Mouse (Mus musculus): ENCODE measurements around the gene Srgap3. TPM values are rescaled to one million over a fixed set of nuclear protein-coding genes. Genes with fewer than 3 reads are reported as not detected.

Srgap3 gene
- polyA plus RNA-seq, 1 experiment = 0.01 TPM

DNA sequence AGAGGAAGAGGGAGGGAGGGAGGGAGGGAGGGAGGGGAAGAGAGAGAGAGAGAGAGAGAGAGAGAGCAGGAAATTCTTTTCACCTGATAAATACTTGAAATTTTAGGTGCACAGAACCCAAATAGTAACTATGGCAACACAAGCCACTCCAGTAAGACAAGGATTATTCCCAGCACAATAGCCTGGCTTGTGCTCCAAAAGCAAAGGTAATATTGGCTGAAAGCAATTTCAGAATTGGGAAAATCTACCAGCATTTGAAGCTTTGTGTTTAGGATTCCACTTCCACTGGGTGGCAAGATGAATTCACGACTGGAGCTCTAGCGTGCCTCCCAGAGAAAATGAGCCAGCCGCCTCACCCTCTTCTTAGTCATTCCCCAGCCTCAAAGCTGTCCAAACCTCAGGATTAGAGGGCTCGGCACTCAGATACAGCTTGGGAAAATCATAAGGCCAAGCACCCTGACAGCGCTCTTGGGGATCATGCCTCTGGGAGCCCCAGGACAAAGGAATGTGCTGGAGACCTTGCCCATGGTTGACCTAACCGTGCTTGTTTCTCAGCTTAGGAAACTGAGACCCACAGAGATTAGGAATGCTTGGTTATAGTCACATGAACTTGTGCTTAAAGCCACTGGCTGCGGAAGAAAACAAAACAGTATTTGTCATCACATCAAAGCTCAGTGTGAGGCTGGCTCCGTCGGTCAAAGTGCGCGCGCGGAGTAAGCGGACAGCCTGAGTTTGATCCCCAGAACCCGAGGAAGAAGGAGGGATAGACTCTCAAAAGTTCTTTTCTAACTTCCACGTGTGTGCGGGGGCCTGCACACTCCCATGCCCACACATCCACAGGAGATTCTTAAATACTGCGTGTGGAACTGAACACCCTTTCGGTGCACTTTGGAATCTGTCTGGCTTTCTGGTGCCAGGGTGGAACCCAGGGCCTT is 27.0 kb upstream of the Srgap3 start:
- TF ChIP-seq TAL1 (IDR thresholded peaks at IDR 0.05; ENCODE audit: low read length) = no peak
- TF ChIP-seq GATA1 (IDR thresholded peaks at IDR 0.05; ENCODE audit: low read length) = no peak
- Histone ChIP-seq H3K36me3 (ENCODE audit: control insufficient read depth) (no peaks in the 10 kb centered on the region), H3K27me3 (ENCODE audit: control insufficient read depth) (no peaks in the 10 kb centered on the region), H3K4me1 (ENCODE audit: control insufficient read depth) (peaks cover 9% of the 10 kb centered on the region; the same call in 1 of the 2 replicates), H3K9me3 (ENCODE audit: control insufficient read depth, low read length) (no peaks in the 10 kb centered on the region), H3K4me3 (replicated peaks) (no peak overlapping the region)

DNA sequence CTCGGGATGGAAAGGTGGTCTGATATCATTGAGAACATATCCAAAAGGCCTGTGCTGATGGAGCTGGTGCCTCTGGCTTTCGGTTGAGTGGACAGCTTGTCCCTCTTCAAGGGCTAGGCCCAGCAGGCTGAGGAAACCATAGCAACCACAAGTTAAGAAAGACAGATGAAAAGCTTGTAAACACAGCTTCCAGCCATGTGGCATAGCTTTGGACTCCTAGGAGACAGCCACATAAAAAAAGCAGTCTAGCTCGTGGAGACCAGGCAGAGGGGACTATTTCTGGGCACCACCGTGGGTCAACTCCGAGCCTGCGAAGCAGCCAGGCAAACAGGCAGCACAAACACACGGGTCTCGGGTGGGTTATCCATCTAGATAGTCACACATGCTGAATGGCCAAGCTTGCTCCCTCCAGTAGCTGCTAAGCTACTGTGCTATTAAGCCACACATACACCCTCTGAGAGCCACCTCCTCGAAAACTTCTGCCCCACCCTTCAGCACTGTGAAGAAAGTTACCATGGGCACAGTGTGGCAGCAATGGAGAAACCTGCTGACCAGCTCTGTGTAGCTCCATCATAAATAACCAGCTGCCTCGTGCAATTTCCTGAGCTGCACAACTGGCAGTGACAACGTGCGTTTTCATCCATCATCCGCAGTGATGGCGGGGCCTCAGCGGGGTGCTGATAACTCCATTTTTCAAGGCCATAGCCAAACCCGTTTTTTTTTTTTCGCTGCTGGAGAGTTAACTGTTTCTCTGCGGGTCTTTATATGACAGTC is 26.0 kb upstream of the Srgap3 start:
- H3K27me3 ChIP-seq (ENCODE audit: control insufficient read depth) = no peaks in the 10 kb centered on the region
- H3K36me3 ChIP-seq (ENCODE audit: control insufficient read depth) = no peaks in the 10 kb centered on the region
- peaks cover 9% of the 10 kb centered on the region; the same call in 1 of the 2 replicates for H3K4me1 ChIP-seq (ENCODE audit: control insufficient read depth)
- TF ChIP-seq TAL1 (IDR thresholded peaks at IDR 0.05; ENCODE audit: low read length) = no peak
- TF ChIP-seq GATA1 (IDR thresholded peaks at IDR 0.05; ENCODE audit: low read length) = no peak
- H3K9me3 ChIP-seq (ENCODE audit: control insufficient read depth, low read length) = no peaks in the 10 kb centered on the region
- H3K4me3 ChIP-seq (replicated peaks) = no peak overlapping the region

DNA sequence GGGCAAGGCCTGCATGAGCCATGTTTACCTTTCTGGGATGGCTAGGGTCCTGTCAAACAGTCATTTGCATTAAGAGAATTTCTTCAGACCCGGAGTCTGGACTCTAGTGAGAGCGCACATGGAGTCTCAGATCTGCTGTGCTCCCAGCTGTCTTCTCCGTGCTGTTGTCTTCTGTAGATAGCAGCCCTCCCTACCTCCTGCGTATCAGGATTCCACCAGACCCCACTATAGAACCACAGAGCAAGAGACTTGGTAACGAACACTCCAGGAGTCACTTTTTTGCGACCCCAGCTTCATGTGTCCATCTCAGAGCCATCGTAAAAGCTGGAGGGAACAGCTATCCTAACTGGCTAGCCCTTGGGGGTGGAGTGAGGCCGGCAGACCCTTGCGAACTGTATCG is 25.1 kb upstream of the Srgap3 start:
- Histone ChIP-seq H3K9me3 (ENCODE audit: control insufficient read depth, low read length) (no peaks in the 10 kb centered on the region), H3K4me3 (replicated peaks) (no peak overlapping the region), H3K27me3 (ENCODE audit: control insufficient read depth) (no peaks in the 10 kb centered on the region), H3K4me1 (ENCODE audit: control insufficient read depth) (peaks cover 9% of the 10 kb centered on the region; the same call in 1 of the 2 replicates), H3K36me3 (ENCODE audit: control insufficient read depth) (no peaks in the 10 kb centered on the region)
- no peak for TF ChIP-seq TAL1 (IDR thresholded peaks at IDR 0.05; ENCODE audit: low read length)
- no peak for TF ChIP-seq GATA1 (IDR thresholded peaks at IDR 0.05; ENCODE audit: low read length)

DNA sequence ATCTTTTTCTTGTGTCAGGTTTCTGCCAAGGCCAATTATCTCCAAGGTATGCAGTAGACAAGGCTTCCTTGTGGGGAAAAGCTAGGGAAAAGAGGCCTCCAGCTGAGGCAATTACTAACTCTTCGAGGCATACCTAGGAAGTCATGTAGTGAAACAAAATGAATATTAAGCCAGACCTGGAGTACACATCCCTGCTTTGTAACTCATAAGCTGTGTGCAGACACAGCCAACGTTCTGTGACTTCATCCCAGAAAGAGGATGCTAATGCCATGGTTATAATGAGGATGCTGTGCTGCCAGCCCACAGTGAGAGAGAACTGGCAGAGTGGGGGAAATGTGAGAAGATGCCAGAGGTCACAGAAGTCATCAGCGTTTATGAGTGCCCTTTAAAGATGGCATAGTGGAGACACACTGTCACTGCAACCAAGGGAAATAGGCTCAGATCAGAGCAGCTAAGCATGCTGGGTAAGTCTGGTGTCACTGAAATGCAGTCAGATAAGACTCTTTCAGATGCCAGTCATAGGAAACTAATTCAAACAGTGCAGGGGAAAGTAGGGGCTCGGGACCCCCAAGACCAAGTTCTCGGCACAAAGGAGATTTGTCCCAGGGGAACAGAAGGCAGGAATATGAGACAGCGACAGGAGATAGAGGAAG is 24.2 kb upstream of the Srgap3 start:
- H3K9me3 ChIP-seq (ENCODE audit: control insufficient read depth, low read length) = no peaks in the 10 kb centered on the region
- peaks cover 9% of the 10 kb centered on the region; the same call in 1 of the 2 replicates for H3K4me1 ChIP-seq (ENCODE audit: control insufficient read depth)
- no peaks in the 10 kb centered on the region for H3K27me3 ChIP-seq (ENCODE audit: control insufficient read depth)
- H3K4me3 ChIP-seq (replicated peaks) = no peak overlapping the region
- TF ChIP-seq TAL1 (IDR thresholded peaks at IDR 0.05; ENCODE audit: low read length) (no peak), GATA1 (IDR thresholded peaks at IDR 0.05; ENCODE audit: low read length) (no peak)
- H3K36me3 ChIP-seq (ENCODE audit: control insufficient read depth) = no peaks in the 10 kb centered on the region

DNA sequence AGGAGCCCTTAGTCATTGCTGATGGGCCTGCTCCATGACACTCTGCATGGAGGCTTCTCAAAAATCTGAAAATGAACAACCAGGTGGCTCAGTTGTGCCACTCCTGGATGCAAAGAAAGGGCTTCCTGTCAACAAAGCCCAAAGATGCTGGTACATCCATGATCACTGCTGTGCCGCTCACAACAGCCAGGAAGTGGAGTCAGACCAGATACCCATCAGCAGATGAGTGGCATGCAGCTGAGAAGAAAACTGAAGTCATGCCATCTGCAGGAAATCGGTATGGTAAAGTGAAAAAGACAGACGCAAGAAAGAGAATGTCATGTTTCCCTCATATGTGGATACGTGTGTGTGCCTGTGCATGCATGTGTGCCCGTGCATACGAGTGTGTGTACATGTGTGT is 20.3 kb upstream of the Srgap3 start:
- H3K9me3 ChIP-seq (ENCODE audit: control insufficient read depth, low read length) = no peaks in the 10 kb centered on the region
- no peaks in the 10 kb centered on the region for H3K27me3 ChIP-seq (ENCODE audit: control insufficient read depth)
- peaks cover 2% of the 10 kb centered on the region; the same call in 1 of the 2 replicates for H3K4me1 ChIP-seq (ENCODE audit: control insufficient read depth)
- H3K36me3 ChIP-seq (ENCODE audit: control insufficient read depth) = no peaks in the 10 kb centered on the region
- no peak overlapping the region for H3K4me3 ChIP-seq (replicated peaks)
- TF ChIP-seq GATA1 (IDR thresholded peaks at IDR 0.05; ENCODE audit: low read length) (no peak), TAL1 (IDR thresholded peaks at IDR 0.05; ENCODE audit: low read length) (no peak)

DNA sequence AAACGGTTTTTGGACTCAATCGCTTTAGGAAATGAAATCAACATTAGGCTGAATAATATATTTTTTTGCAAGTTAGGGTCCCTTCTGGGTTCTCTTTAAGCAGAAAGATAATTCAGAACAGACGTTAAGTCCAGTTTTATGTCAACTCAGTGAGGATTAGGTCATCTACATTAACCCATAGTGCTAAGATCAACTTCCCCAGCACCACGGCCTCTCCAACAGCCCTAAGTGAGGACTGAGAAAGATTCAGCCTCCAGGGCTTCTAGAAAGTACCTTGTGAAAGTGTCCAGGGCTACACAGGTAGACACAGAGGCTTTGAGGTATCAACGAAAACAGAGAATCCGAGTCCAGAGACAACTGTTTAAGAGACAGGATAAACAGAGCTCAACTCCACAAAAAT is 11.3 kb upstream of the Srgap3 start:
- no peaks in the 10 kb centered on the region for H3K4me1 ChIP-seq (ENCODE audit: control insufficient read depth)
- H3K9me3 ChIP-seq (ENCODE audit: control insufficient read depth, low read length) = no peaks in the 10 kb centered on the region
- H3K4me3 ChIP-seq (replicated peaks) = no peak overlapping the region
- TF ChIP-seq GATA1 (IDR thresholded peaks at IDR 0.05; ENCODE audit: low read length) (no peak), TAL1 (IDR thresholded peaks at IDR 0.05; ENCODE audit: low read length) (no peak)
- H3K36me3 ChIP-seq (ENCODE audit: control insufficient read depth) = no peaks in the 10 kb centered on the region
- H3K27me3 ChIP-seq (ENCODE audit: control insufficient read depth) = no peaks in the 10 kb centered on the region

DNA sequence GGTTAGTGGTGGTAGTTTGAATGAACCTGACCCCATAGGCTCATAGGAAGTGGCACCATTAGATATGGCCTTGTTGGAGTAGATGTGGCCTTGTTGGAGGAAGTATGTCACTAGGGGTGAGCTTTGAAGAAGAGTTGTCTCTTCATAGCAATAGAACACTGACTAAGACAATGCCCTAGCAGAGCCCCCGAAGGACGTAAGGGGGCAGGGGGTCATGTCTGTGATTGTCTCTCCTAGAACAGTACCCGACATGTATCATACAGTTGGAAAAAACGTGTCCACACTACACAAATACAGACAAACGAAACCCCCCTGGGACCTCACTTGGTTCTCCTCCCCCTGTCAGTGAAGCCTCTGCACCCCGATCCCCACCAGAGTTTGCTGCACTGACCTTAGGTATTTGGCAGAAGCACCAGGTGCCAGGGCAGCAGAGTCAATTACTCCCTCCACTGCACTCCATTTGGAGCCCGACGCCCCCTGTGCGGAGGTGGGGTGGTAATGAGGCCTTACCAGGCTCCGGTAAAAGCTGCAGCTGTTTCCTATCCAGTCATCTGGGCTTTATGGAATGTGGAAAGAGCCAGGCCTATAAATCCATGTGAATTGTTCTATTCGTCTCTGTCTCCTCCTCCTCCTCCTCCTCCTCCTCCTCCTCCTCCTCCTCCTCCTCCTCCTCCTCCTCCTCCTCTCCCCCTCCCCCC is 10.7 kb upstream of the Srgap3 start:
- H3K4me3 ChIP-seq (replicated peaks) = no peak overlapping the region
- H3K4me1 ChIP-seq (ENCODE audit: control insufficient read depth) = no peaks in the 10 kb centered on the region
- no peaks in the 10 kb centered on the region for H3K27me3 ChIP-seq (ENCODE audit: control insufficient read depth)
- no peaks in the 10 kb centered on the region for H3K36me3 ChIP-seq (ENCODE audit: control insufficient read depth)
- TF ChIP-seq GATA1 (IDR thresholded peaks at IDR 0.05; ENCODE audit: low read length) (no peak), TAL1 (IDR thresholded peaks at IDR 0.05; ENCODE audit: low read length) (no peak)
- H3K9me3 ChIP-seq (ENCODE audit: control insufficient read depth, low read length) = no peaks in the 10 kb centered on the region

DNA sequence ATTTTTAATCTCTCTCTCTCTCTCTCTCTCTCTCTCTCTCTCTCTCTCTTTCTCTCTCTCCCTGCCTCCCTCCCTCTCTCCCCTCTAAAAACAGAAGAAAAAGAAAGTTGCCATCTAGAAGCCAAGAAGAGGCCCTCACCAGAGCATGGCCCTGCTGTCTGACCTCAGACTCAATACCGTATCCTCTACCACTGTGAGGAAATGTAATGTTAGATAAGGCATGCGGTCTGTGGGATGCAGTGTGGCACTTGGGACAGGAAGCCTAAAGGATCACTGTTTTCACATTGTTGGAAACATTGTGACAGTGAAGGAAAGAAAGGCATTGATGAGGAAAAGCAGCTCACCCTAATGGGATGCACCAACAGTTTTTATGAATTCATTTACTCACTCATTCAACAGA is 8.7 kb upstream of the Srgap3 start:
- Histone ChIP-seq H3K27me3 (ENCODE audit: control insufficient read depth) (no peaks in the 10 kb centered on the region), H3K4me3 (replicated peaks) (no peak overlapping the region), H3K36me3 (ENCODE audit: control insufficient read depth) (no peaks in the 10 kb centered on the region), H3K4me1 (ENCODE audit: control insufficient read depth) (no peaks in the 10 kb centered on the region), H3K9me3 (ENCODE audit: control insufficient read depth, low read length) (no peaks in the 10 kb centered on the region)
- no peak for TF ChIP-seq GATA1 (IDR thresholded peaks at IDR 0.05; ENCODE audit: low read length)
- no peak for TF ChIP-seq TAL1 (IDR thresholded peaks at IDR 0.05; ENCODE audit: low read length)

Measured in erythroblast, embryonic 14.5 days (primary cell).